Mouse (Mus musculus) forebrain, embryonic 15.5 days (tissue): ENCODE measurements around the gene Il2rb. TPM values are rescaled to one million over a fixed set of nuclear protein-coding genes. Genes with fewer than 3 reads are reported as not detected.
A peak's percentile ranks its signal among the peaks of the same experiment; 100 is the strongest.

Source experiments
- ATAC-seq: fragments of 200-750 bp; cut with Nextera tagmentation; replicated peaks from 2 replicates; pipeline ENCODE4 v1.8.0; 2017; ENCODE audit warnings: mild to moderate bottlenecking, moderate TSS enrichment, moderate library complexity
- H3K27ac ChIP-seq: fragments of 300-500 bp; sonication (generic); replicated peaks from 2 replicates; pipeline ENCODE4 v1.5.1; 2015; ENCODE audit warnings: mild to moderate bottlenecking, inconsistent platforms
- H3K27me3 ChIP-seq: fragments of 300-500 bp; sonication (generic); 2 replicates; pipeline ENCODE4 v1.6.1; 2015; ENCODE audit warnings: inconsistent platforms
- H3K36me3 ChIP-seq: fragments of 300-500 bp; sonication (generic); 2 replicates; pipeline ENCODE4 v1.6.1; 2015; ENCODE audit warnings: mild to moderate bottlenecking, inconsistent platforms
- H3K4me1 ChIP-seq: fragments of 300-500 bp; sonication (generic); 2 replicates; pipeline ENCODE4 v1.6.1; 2015; ENCODE audit warnings: inconsistent platforms
- H3K4me2 ChIP-seq: fragments of 300-500 bp; sonication (generic); replicated peaks from 2 replicates; pipeline ENCODE4 v1.6.1; 2015; ENCODE audit warnings: mild to moderate bottlenecking, inconsistent platforms
- H3K4me3 ChIP-seq: fragments of 300-500 bp; sonication (generic); 2 replicates; pipeline ENCODE4 v1.5.1; 2015; ENCODE audit warnings: mild to moderate bottlenecking, inconsistent platforms
- H3K9ac ChIP-seq: fragments of 300-500 bp; sonication (generic); replicated peaks from 2 replicates; pipeline ENCODE4 v1.6.1; 2015; ENCODE audit warnings: mild to moderate bottlenecking, inconsistent platforms
- H3K9me3 ChIP-seq: fragments of 300-500 bp; sonication (generic); 2 replicates; pipeline ENCODE4 v1.6.1; 2016; ENCODE audit warnings: inconsistent platforms
- WGBS: fragments of 180-500 bp; shearing (Covaris S2); methylation state at CpG from one replicate; pipeline ENCODE4 v1.1.7; 2015; ENCODE audit warnings: mixed read lengths; 5-methylcytosine and 5-hydroxymethylcytosine counted together
- polyA plus RNA-seq: library from polyadenylated mRNA; unstranded; fragments of >200 nt; fragmentation: Nextera tagmentation; extraction: Ambion mirVana; gene quantifications from 2 replicates; pipeline ENCODE4 v1.2.1, GENCODE M21; 2015

Il2rb gene
- not detected in 2 replicates for polyA plus RNA-seq

GRCm38 (mm10) chr15:78494968-78495406 is at the start of gene Il2rb:
TSS of gene Il2rb (minus strand) at chr15:78495271.
- no peak within 1 kb of the TSS for H3K4me2 ChIP-seq
- no peak within 1 kb of the TSS for H3K9ac ChIP-seq
- no peak within 1 kb of the TSS for H3K4me3 ChIP-seq
- ATAC-seq, result no peak
- H3K9me3 ChIP-seq, result no peaks in the 10 kb centered on the region
- no peaks in the 10 kb centered on the region for H3K27me3 ChIP-seq
- H3K36me3 ChIP-seq, result no peaks in the 10 kb centered on the region
- H3K27ac ChIP-seq, result no peak within 1 kb of the TSS
- WGBS, result 88% methylated on average over 11 of the region's 11 CpGs
- H3K4me1 ChIP-seq, result no peaks in the 10 kb centered on the region

GRCm38 (mm10) chr15:78544561-78545001 is 49.5 kb upstream of the Il2rb start, which contains the start of gene Sstr3:
TSS of gene Sstr3 (minus strand) at chr15:78544685.
- Histone ChIP-seq H3K36me3 (no peaks in the 10 kb centered on the region), H3K27ac (peak within 1 kb of the TSS; percentile 68), H3K9me3 (no peaks in the 10 kb centered on the region), H3K9ac (peak within 1 kb of the TSS; percentile 36), H3K27me3 (no peaks in the 10 kb centered on the region), H3K4me3 (peak within 1 kb of the TSS; percentile 13; the same call in 1 of the 2 replicates), H3K4me2 (peak within 1 kb of the TSS; percentile 40), H3K4me1 (peaks cover 47% of the 10 kb centered on the region)
- WGBS, result 10% methylated on average over 14 of the region's 14 CpGs
- peak; percentile 31; the same call in 1 of the 2 replicates for ATAC-seq

GRCm38 (mm10) chr15:78544041-78544440 is 49.0 kb upstream of the Il2rb start:
- Histone ChIP-seq H3K9ac (no peak overlapping the region), H3K4me3 (no peak overlapping the region), H3K27me3 (no peaks in the 10 kb centered on the region), H3K36me3 (no peaks in the 10 kb centered on the region), H3K27ac (peak overlapping the region; percentile 68), H3K9me3 (no peaks in the 10 kb centered on the region), H3K4me2 (peak overlapping the region; percentile 40), H3K4me1 (peaks cover 47% of the 10 kb centered on the region)
- no peak for ATAC-seq
- WGBS, result 73% methylated on average over 15 of the region's 15 CpGs

- peak overlapping the region; percentile 58 for H3K27ac ChIP-seq
- ATAC-seq, result peak; percentile 51
These were observed 47.8 kb upstream of the Il2rb start for GRCm38 (mm10) chr15:78542767-78543303.

DNA sequence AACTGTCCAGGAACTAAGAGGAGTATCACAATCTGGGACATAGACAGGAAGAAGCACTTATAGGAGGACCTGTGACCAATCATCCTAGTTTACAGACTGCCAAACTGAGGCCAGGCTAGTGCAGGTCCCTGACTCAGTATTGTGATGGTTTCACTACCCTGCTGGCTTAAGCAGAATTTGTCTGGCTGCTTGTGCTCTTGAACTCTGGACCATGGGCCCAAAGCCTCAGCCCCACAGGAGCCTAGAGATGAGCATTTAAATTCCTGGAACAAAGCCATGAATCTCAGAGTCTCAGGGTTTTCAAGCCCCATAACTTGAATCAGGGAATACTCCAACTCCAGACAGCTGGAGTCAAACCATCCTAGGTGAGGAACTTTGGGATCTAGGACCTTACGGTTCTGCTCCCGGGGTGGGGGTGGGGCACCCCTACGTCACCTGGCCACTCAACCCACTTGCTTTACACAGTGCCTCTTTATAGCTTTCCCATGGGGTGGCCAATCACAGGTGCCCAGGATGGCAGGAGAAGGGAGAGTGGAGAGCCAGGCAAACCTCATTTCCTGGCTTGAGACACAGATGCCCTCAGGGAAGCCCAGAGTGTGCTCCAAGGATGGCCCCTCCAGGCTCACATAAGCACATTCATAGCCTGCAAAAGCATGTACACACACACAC is 47.2 kb upstream of the Il2rb start:
- Histone ChIP-seq H3K4me2 (no peak overlapping the region), H3K4me1 (peaks cover 44% of the 10 kb centered on the region), H3K9me3 (no peaks in the 10 kb centered on the region), H3K36me3 (no peaks in the 10 kb centered on the region), H3K9ac (no peak overlapping the region), H3K4me3 (no peak overlapping the region), H3K27me3 (no peaks in the 10 kb centered on the region), H3K27ac (peak overlapping the region; percentile 58)
- WGBS, result 66% methylated on average over 3 of the region's 3 CpGs
- peak; percentile 17; the same call in 1 of the 2 replicates for ATAC-seq

More at GRCm38 (mm10) chr15:78542767-78543303, 47.8 kb upstream of the Il2rb start:
- Histone ChIP-seq H3K27me3 (no peaks in the 10 kb centered on the region), H3K4me2 (no peak overlapping the region), H3K36me3 (no peaks in the 10 kb centered on the region), H3K9ac (no peak overlapping the region), H3K4me3 (no peak overlapping the region), H3K9me3 (no peaks in the 10 kb centered on the region), H3K4me1 (peaks cover 44% of the 10 kb centered on the region)
- 44% methylated on average over 7 of the region's 7 CpGs for WGBS

GRCm38 (mm10) chr15:78541606-78542005 is 46.5 kb upstream of the Il2rb start:
- 29% methylated on average over 3 of the region's 3 CpGs for WGBS
- H3K4me2 ChIP-seq, result no peak overlapping the region
- H3K27ac ChIP-seq, result peak overlapping the region; percentile 58
- peaks cover 44% of the 10 kb centered on the region for H3K4me1 ChIP-seq
- H3K36me3 ChIP-seq, result no peaks in the 10 kb centered on the region
- no peaks in the 10 kb centered on the region for H3K9me3 ChIP-seq
- no peak overlapping the region for H3K4me3 ChIP-seq
- ATAC-seq, result peak; percentile 30; the same call in 1 of the 2 replicates
- no peaks in the 10 kb centered on the region for H3K27me3 ChIP-seq
- no peak overlapping the region for H3K9ac ChIP-seq

- Histone ChIP-seq H3K4me2 (no peak overlapping the region), H3K27ac (peak overlapping the region; percentile 56), H3K36me3 (no peaks in the 10 kb centered on the region), H3K9ac (no peak overlapping the region), H3K4me1 (peaks cover 44% of the 10 kb centered on the region), H3K27me3 (no peaks in the 10 kb centered on the region), H3K9me3 (no peaks in the 10 kb centered on the region), H3K4me3 (no peak overlapping the region)
- no peak for ATAC-seq
- WGBS, result 54% methylated on average over 3 of the region's 3 CpGs
These were observed 46.0 kb upstream of the Il2rb start for GRCm38 (mm10) chr15:78541036-78541435.

- Histone ChIP-seq H3K27me3 (no peaks in the 10 kb centered on the region), H3K9me3 (no peaks in the 10 kb centered on the region), H3K4me3 (no peak overlapping the region), H3K27ac (no peak overlapping the region), H3K4me1 (peaks cover 17% of the 10 kb centered on the region), H3K4me2 (no peak overlapping the region), H3K36me3 (no peaks in the 10 kb centered on the region), H3K9ac (no peak overlapping the region)
- no peak for ATAC-seq
- 51% methylated on average over 10 of the region's 10 CpGs for WGBS
These were observed 40.8 kb upstream of the Il2rb start for GRCm38 (mm10) chr15:78535723-78536421.

GRCm38 (mm10) chr15:78533346-78533835 is 38.3 kb upstream of the Il2rb start:
- no peaks in the 10 kb centered on the region for H3K36me3 ChIP-seq
- no peak overlapping the region for H3K4me3 ChIP-seq
- H3K27me3 ChIP-seq, result no peaks in the 10 kb centered on the region
- no peak overlapping the region for H3K4me2 ChIP-seq
- peaks cover 31% of the 10 kb centered on the region for H3K4me1 ChIP-seq
- H3K9me3 ChIP-seq, result no peaks in the 10 kb centered on the region
- ATAC-seq, result no peak
- no peak overlapping the region for H3K9ac ChIP-seq
- 75% methylated on average over 10 of the region's 10 CpGs for WGBS
- H3K27ac ChIP-seq, result no peak overlapping the region

- no peaks in the 10 kb centered on the region for H3K36me3 ChIP-seq
- WGBS, result 74% methylated on average over 10 of the region's 10 CpGs
- no peak overlapping the region for H3K4me3 ChIP-seq
- no peaks in the 10 kb centered on the region for H3K27me3 ChIP-seq
- H3K4me2 ChIP-seq, result no peak overlapping the region
- ATAC-seq, result no peak
- H3K9me3 ChIP-seq, result no peaks in the 10 kb centered on the region
- H3K4me1 ChIP-seq, result peaks cover 31% of the 10 kb centered on the region
- H3K9ac ChIP-seq, result 0 out of 2 replicates have a peak overlapping the region, but pooled peaks have one; percentile 14
- H3K27ac ChIP-seq, result no peak overlapping the region
These were observed 37.7 kb upstream of the Il2rb start for GRCm38 (mm10) chr15:78532566-78533345.

- no peaks in the 10 kb centered on the region for H3K36me3 ChIP-seq
- under 1% methylated on average over 25 of the region's 25 CpGs for WGBS
- H3K4me2 ChIP-seq, result peak overlapping the region; percentile 55
- H3K9ac ChIP-seq, result peak overlapping the region; percentile 53
- H3K4me1 ChIP-seq, result peaks cover 31% of the 10 kb centered on the region
- ATAC-seq, result peak; percentile 87
- no peaks in the 10 kb centered on the region for H3K9me3 ChIP-seq
- no peaks in the 10 kb centered on the region for H3K27me3 ChIP-seq
- peak overlapping the region; percentile 70 for H3K27ac ChIP-seq
- peak overlapping the region; percentile 35 for H3K4me3 ChIP-seq
These were observed 36.9 kb upstream of the Il2rb start for GRCm38 (mm10) chr15:78531901-78532469.
